Mouse (Mus musculus): Measurements from ENCODE around the gene Meis1.

Gene Meis1

DNA sequence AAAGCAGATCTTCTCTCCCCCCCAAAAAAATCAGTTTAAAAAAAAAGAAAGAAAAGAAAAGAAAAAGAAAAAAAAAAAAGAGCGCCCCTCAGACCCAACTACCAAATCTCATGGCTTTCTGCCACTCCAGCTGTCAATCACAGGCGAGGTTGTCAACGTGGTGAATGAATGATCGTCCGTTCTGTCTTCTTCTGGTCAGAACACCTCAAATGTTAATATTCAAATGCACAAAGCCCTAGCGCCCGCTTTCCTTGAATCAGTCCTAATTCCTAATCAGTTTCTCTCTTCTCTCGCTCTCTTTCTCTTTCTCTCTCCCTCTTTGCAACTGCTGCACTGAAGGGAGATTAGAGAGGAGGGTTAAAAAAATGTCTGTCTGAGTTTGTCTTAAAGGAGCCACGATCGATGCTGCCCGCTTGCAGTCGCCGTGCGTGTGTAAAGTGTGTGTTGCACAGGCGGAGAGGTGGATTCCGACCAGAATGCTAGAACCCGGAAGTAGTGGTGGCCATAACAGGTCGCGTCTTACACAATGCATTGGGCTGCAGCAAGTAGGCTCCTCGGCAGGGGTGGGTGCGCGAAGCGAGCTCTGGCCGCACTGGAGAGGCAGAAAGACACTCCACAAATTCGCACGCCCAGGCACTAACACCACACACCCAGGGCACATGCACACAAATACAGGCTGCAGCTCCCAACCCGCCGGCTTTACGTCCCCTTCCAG lies at the start of gene Meis1:
Meis1 (minus strand) TSS at position 497 of the 715 bp plus-strand sequence.
- peak; percentile 81 to 82 for DNase-seq (ENCODE audit: low spot score in 2 of 2)

DNA sequence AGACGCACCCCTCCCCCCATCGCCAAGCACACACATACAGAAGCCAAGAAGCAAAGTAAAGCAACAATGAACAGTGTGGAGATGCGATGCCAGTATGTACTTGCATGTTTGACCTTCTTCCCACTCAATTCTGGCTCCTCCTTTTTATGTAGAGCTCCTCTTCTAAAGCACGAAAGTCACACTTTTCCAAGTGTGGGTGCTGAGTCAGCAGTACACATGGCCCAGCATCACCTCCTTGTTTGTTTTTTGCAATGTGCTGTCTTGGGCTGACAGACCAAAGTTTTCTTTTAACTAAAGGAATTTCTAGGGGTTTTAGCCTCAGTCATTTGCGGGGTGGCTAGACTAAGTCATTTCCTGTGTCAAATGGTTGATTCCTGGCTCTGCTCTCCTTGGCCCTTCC lies 48.5 kb upstream of the Meis1 start:
- no peak for DNase-seq (ENCODE audit: low spot score in 2 of 2)

- DNase-seq (ENCODE audit: low spot score in 2 of 2) = no peak
These were observed 30.5 kb upstream of the Meis1 start for GRCm38 (mm10) chr11:19049276-19049675.

GRCm38 (mm10) chr11:19036595-19037166 lies 17.9 kb upstream of the Meis1 start:
- no peak for DNase-seq (ENCODE audit: low spot score in 2 of 2)

DNA sequence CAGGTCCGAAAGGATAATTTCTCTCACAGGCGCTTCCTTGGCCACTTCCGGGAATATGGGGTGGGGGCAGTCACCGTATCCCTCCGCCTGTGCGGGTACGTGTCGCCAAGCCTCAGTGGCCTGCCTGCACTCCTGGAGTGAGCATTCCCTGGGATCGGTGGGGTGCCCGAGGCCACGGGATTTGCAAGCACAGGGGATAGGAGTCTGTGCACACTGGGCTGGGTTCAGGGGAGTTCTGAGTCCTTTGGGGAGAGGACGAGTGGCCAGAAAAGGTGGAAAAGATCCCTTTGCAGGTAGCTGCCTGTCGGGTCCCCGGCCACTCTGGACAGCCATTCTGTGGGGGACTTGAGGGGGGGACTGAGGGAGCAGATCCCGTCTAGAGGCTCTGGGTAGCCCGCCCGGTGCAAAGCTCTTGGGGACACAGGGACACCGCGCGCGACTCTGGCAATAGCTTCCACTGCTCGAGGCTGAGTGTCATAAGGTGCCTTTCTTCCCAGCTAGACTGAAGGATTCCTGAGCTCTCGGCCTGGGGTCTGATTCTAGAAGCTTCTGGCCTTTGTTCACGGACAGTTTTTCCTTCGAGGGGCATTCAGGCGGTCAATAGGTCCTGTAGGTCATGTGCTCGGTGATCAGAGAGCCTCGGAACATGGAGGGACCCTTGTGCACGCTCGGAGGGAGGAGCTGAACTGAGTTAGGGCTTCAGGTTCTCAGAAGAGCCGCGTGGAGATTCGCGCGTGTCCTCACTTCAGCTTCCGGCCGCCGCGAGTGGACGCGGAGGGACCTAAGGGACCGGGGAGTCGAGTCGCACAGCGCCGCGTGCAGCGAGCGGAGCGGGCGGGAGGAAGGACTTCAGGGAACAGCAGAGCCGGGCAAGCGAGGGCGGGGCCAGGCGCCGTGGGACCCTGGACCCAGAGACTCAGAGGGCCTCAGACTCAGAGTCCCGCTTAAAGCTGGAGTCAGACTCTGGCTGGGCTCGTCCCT lies 8.1 kb upstream of the Meis1 start:
- no peak for DNase-seq (ENCODE audit: low spot score in 2 of 2)

GRCm38 (mm10) chr11:19025976-19026520 lies 7.3 kb upstream of the Meis1 start:
- DNase-seq (ENCODE audit: low spot score in 2 of 2) = no peak

- no peak for DNase-seq (ENCODE audit: low spot score in 2 of 2)
These were observed 5.9 kb upstream of the Meis1 start for GRCm38 (mm10) chr11:19024496-19025265.

GRCm38 (mm10) chr11:19023356-19023755 lies 4.6 kb upstream of the Meis1 start:
- DNase-seq (ENCODE audit: low spot score in 2 of 2) = no peak

GRCm38 (mm10) chr11:19022576-19022975 lies 3.8 kb upstream of the Meis1 start:
- no peak for DNase-seq (ENCODE audit: low spot score in 2 of 2)

GRCm38 (mm10) chr11:19020951-19021710 lies 2.3 kb upstream of the Meis1 start:
- no peak for DNase-seq (ENCODE audit: low spot score in 2 of 2)

DNA sequence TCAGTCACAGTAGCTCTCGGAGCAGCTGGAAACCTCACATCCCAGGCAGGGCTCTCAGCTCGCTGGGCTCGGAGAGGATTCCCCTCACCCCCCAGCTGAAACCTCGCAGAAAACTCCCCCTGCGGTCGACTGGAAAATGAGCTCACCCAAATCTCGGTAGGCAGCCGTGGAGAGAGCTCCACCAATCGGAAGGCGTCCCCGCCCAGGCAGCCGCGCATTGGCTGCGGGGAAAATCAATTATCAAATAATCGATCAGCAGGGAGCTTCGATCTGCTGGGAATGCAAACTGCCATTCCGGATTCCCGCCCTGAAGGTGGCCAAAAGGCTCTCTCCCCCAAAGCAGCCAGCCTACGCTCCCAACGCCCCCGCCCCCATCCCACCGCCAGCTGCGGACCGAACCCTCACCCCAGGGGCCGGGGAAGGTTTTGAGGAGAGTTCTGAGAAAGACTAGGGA lies 1.6 kb upstream of the Meis1 start:
- peak; percentile 79 to 82 for DNase-seq (ENCODE audit: low spot score in 2 of 2)

DNA sequence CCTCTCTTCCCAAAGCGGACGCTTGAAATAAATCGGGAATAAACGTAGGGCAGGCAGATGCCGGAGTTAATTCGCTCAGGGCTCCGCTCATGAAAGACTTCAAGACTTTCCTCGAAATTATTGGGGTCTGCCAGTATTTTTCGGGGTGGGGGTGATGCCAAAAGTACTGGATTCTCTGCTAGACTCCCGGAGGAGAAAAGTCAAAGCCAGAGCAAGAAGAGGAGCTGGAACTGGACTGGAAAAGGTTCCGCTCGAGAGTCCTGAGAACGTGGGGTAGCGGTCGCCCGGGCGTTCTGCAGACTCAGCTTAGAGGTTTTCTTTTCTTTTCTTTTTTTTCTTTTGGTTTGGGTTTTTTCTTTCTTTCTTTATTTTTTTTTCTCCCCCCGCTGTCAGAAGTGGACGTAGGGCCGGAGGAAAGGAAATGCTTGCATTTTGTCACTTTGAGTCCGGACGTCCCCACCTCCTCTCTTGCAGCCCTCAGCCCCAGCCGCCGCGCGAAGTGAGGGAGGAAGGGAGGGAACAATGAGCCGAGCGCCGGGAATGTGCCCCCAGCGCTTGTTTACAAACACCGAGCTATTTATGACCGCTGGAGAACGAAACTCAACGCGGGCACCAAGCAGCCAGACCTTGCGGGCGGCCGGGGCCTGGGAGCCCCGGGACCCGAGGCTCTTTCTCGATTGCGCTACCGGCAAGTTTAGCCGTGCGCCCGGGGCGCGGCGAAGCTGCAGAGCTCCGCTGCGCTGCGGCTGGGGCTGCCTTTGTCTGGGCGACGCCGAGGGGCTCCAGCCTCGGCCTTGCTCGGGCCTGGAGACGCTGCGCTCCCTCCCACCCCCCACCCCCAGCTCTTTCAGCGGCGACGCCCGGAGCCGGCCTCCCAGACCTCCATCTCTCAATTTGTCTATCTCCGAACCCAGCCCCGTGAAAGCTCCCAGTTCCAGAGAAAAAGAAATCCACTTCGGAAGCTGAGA lies 703 bp upstream of the Meis1 start:
- no peak for DNase-seq (ENCODE audit: low spot score in 2 of 2)

GRCm38 (mm10) chr11:19017719-19018413 lies 919 bp downstream of the Meis1 start:
- no peak for DNase-seq (ENCODE audit: low spot score in 2 of 2)

- DNase-seq (ENCODE audit: low spot score in 2 of 2) = no peak
These were observed 1.5 kb downstream of the Meis1 start for GRCm38 (mm10) chr11:19017262-19017661.

DNA sequence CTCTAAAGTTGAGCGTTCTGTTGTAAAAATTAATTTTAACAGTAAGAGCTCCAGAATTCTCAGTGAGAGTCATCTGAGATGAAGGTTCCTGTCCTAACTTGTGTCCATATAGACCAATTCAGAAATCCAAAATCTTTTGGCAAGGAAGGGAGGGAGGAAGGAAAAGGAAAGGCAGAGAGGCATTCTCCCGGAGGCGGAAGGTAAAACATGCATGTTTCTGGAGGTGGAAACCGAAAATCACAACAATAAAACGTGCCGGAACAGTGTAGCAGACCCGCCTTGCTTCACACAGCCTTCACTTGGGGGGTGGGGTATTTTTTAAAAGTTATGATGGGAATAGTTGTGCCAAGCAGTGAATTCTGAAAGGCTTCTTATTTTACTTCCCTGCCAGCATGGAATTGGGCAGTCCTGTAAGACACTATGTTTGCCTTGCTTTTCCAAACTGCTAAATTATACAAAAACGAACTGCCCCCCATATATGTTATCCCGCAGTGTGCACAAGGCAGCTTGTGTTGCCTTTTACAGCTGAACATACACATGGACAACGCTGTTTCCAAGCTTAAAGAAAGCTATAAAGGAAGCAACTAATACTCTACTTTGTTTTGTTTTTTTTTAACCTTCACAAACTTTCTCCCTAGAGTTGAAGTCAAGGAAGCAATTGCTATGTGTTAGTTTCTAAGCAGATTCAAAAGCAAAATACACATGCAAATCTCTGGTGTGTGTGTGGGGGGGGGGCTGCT lies 2.1 kb downstream of the Meis1 start:
- DNase-seq (ENCODE audit: low spot score in 2 of 2) = no peak

DNA sequence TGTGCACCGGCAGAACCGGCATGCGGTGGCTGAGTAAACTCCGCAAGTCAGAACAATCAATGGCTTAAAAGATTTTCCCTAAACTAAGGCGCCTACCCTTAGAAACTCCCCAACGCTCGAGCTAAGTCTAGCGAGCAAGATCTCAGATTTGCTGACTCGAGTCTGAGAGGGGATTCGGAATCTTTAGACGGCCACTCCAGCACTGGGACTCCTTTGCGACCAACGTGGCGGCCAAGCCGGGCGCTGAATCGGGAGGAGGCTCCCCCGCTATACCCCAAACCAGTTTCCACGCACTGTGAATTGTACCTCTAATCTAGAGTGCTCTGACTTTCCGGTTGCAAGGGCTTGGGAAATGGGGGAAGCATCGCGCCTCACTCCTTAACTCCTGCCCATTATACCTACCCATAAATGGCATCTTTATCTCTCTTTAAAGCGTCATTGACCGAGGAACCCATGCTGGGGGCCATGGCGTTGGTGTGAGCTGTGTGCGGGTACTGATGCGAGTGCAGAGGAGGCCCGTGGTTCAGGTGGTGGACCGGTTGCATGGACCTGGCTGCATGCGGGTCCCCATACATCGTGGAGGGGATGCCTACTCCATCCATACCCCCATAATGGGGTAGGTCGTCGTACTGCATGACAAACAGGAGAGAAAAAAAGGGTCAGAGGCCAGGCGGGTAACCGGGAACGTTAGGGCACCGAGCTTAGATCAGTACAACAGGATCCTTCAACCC lies 2.9 kb downstream of the Meis1 start:
- DNase-seq (ENCODE audit: low spot score in 2 of 2) = no peak

GRCm38 (mm10) chr11:19015381-19015730 lies 3.4 kb downstream of the Meis1 start:
- no peak for DNase-seq (ENCODE audit: low spot score in 2 of 2)
